Mouse (Mus musculus) lung, postnatal 10 days (tissue): Measurements from ENCODE around the gene Usp37.

Experiments used
- DNase-seq: peaks from one replicate; pipeline ENCODE4 v3.0.0; 2021

Gene Usp37

DNA sequence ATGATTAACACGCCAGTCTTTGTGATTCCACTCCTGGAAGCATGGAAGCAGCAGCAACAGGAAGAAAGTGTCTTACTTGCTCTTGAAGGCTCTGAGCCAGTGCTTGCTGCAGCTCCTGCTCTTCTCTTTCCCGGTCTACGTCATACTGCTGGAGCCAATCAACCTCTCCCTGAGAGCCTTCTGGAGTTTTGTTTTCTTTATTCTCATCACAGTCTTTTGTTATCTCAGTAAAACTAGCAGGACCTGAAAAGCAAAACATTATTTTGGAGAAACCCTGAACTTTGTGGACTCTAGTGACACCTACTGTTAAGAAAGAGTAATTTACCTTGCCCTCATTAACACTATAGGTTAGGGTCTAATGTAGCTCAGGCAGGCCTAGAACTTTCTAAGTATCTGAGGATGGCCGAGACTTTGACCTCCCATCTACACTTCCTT is 91.5 kb downstream of the Usp37 start:
- peak; percentile 58 for DNase-seq

GRCm38 (mm10) chr1:74444538-74444937 is 99.5 kb downstream of the Usp37 start:
- DNase-seq: no peak

- no peak for DNase-seq
Measured at GRCm38 (mm10) chr1:74439166-74439876, 104.8 kb downstream of the Usp37 start.

DNA sequence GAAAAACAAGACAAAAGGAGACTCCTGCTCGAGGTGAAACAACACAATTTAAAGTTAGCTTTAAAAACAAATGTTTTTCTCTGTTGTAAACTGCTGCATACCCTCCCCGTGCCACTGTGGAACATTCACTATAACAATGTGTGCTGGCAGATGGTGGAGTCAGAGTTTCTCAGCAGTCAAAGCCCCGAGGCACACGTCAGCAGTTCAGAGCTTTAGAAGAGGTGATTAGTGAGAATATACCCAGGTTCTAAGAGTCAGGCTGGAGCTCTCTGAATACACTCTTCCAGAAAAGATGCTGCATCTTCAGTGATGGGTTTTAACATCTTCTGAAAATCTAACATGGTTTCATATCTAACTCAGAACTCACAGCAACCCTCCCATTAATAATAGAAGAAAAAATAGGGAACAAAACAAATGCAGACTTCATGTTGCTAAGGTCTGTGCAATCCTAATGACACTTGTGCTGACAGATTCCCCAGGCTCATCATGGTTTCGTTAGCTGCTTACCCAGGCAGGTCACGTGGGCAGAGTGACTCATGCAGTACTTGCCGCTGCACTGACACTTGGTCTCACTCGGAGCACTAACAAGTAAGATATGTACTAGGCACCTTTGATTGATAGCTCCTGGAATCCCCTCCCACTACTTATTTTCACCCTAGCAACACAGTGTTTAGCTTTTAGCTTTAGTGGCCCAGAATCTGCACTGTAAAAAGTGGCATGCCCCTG is 106.2 kb downstream of the Usp37 start:
- peak; percentile 66 for DNase-seq

DNA sequence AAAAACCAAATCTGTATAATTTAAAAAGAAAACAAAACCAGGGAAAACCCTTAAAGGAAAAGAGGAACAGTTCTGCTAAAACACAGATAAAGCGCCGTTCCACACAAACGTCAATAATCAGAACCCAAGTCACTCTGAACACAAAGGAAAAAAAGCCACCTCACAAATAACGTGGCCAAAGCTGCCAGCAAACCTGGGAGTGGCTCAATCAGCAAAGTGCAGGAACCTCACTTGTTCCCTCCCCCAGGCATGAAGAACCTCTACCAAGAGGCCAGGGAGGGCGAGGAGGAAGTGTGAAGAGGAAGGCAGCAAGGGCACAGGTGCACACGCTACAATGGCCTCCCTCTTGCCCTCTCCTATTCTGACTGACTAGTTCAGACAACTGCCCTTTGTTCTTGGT is 108.5 kb downstream of the Usp37 start:
- peak; percentile 16 for DNase-seq

GRCm38 (mm10) chr1:74434596-74434995 is 109.5 kb downstream of the Usp37 start:
- peak; percentile 17 for DNase-seq

- no peak for DNase-seq
Measured at GRCm38 (mm10) chr1:74433220-74433619, 110.9 kb downstream of the Usp37 start.

GRCm38 (mm10) chr1:74425845-74426244 is 118.2 kb downstream of the Usp37 start:
- no peak for DNase-seq

DNA sequence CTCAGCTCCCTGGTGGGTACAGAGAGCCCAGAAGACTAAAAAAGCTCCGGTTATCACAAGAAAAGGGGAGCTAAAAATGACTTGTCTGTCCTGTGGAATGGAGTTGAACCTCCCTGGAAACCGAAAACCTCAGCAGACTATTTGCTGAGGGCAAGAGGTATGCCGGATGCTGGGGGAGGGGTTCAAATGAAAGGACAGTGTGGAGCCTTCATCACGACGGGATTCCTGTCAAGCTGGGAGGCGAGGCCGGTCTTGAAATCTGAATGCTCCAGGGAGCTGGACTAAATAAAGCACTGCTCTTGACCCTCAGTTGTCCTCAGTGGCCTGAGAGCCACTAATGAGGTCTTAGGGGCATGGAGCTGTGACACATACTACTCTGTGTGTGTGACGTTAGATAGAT is 120.9 kb downstream of the Usp37 start:
- no peak for DNase-seq

DNA sequence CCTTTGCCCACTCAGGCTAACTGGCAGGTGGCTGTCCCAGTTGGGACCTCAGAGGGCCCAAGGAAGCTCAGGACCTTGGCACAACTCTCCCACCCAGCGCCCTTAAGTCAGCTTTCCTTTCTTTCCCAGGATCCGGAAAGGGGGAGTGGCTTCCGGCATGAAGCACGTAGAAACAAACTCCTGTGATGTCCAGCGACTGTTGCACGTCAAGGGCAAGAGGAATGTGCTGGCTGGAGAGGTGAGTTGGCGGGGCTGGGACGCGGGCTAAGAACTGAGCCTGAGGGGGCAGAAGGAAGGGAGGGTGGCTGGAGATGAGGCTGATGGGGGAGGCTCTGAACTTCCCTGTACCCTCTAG is 124.7 kb downstream of the Usp37 start:
- DNase-seq: peak; percentile 55

GRCm38 (mm10) chr1:74418747-74419439 is 125.2 kb downstream of the Usp37 start:
- DNase-seq: no peak

DNA sequence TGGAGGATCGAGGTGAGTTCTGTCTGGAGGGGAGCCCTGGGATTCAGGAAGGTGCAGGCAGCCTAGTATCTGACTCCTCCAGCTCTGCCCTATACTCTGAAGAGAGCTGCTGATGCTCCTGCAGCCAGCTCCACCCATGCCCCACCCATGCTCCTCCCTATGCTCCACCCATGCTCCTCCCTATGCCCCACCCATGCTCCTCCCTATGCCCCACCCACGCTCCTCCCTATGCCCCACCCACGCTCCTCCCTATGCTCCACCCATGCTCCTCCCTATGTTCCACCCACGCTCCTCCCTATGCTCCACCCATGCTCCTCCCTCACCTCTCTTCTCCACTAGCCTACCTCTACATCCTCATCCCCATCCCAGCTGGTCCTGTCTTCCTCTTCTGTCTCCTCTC is 128.9 kb downstream of the Usp37 start:
- no peak for DNase-seq

DNA sequence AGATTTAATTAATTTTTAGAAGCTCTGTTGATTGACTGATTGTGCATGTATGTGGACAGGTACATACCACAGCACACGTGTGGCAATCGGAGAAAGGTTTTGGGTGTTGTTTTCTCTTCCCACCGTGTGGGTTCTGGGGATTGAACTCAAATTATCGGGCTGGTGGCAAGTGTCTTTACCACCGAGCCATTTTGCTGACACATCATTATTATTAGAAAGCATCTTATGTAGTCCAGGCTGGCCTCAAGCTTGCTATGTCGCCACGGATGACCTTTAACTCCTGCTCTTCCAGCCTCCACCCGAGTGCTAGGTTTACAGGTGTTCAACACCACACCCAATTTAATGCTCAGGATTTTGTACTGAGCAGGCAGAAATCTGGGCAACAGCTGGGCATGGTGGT is 131.4 kb downstream of the Usp37 start:
- no peak for DNase-seq

GRCm38 (mm10) chr1:74411753-74412325 is 132.2 kb downstream of the Usp37 start:
- DNase-seq: no peak

DNA sequence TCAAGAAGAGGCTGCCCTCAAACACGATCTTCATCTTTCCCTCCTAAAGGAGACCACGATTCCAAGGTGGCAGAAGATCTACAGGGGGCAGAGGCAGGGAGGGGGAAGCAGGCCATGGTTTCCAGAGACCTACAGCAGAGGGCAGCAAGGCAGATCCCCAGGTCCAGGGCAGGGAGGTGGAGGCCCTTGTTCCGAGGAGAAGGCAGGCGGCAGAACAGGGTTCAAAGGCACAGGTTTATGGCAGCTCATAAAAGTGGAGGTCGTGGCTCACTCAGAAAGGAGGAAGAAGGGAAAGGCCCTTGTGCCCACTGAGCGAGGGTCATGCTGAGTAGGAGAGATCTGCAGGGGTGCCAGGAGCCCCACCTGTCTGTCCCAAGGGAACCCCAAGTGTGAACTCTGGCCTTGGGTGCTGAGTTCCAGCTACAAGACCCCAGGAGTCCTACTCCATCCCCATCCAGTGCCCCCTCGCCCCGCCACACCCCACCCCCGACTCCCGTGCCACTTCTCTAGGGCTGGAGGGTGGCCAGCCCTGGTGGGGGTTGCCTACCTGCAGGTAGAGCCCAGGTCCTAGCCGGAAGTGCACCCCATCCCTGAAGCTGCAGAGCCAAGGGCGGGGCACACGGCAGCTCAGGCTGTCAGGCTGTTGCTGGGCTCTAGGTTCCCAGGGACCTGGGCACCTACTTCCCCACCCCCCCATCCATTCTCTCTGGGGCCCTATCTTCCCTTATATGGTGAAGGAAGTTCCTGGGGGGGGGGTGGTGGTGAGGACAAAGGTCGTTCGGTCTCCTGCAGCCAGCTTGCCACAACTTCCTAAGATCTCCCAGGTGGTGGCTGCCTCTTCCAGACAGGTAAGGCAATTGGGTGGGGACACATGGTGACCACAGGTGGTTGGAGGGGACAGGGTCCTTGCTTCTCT is 135.2 kb downstream of the Usp37 start, which contains the start of gene Vil1:
Vil1 (plus strand) TSS at position 788 of the 916 bp plus-strand sequence.
- no peak for DNase-seq

- no peak for DNase-seq
Measured at GRCm38 (mm10) chr1:74404206-74404605, 139.9 kb downstream of the Usp37 start.

- no peak for DNase-seq
Measured at GRCm38 (mm10) chr1:74401015-74401702, 142.9 kb downstream of the Usp37 start.

GRCm38 (mm10) chr1:74400531-74400930 is 143.6 kb downstream of the Usp37 start:
- DNase-seq: no peak

GRCm38 (mm10) chr1:74397919-74398451 is 146.1 kb downstream of the Usp37 start:
- peak; percentile 88 for DNase-seq

DNA sequence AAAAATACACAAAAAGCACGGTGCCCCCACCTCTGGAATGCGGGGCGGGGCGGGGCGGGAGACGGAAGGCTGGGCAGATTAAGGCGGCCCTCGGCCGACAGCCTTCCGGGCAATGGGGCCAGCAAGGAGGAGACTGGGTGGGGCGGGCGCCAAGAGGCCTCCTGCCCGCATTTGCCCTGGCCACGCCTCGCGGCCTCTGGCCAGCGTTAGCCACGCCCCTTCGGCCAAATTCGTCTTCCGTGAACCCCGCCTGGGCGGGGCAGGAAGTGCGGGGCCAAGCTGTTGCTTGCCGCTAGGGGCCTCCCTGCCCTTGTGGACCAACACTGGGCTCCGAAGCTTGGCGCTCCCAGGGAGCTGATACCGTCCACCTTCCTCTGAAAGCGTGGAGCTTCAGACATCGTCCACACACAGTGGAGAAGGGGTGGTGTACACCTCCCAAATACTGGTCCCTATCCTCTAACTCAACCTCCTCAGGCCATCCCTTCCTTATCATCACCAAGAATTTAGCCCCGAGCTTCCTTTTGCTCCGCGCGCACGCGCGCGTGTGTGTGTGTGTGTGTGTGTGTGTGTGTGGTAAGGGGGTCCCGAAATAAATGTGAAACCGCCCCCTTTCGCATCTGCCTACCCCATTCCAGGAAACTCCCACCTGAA is 146.7 kb downstream of the Usp37 start:
- peak; percentile 100 for DNase-seq
